Mouse (Mus musculus) right cerebral cortex, postnatal 10 days (tissue): Measurements from ENCODE around the gene Adamtsl3.

Source experiments
- DNase-seq, 2 experiments: peaks; one replicate each; pipeline ENCODE4 v3.0.0; 2021; ENCODE audit warnings: low spot score in 2 of 2

Adamtsl3 gene

GRCm38 (mm10) chr7:82360186-82360585 is 24.7 kb downstream of the Adamtsl3 start:
- no peak for DNase-seq

- DNase-seq: no peak
Measured at GRCm38 (mm10) chr7:82361127-82361526, 25.6 kb downstream of the Adamtsl3 start.

- DNase-seq: no peak
Measured at GRCm38 (mm10) chr7:82364567-82364966, 29.1 kb downstream of the Adamtsl3 start.

- no peak for DNase-seq
Measured at GRCm38 (mm10) chr7:82366056-82366455, 30.6 kb downstream of the Adamtsl3 start.

- no peak for DNase-seq
Measured at GRCm38 (mm10) chr7:82366471-82366870, 31.0 kb downstream of the Adamtsl3 start.

GRCm38 (mm10) chr7:82368047-82368446 is 32.6 kb downstream of the Adamtsl3 start:
- DNase-seq: no peak

GRCm38 (mm10) chr7:82370132-82370531 is 34.6 kb downstream of the Adamtsl3 start:
- no peak for DNase-seq

GRCm38 (mm10) chr7:82371411-82371810 is 35.9 kb downstream of the Adamtsl3 start:
- no peak for DNase-seq

GRCm38 (mm10) chr7:82378311-82378710 is 42.8 kb downstream of the Adamtsl3 start:
- DNase-seq: no peak

- no peak for DNase-seq
Measured at GRCm38 (mm10) chr7:82379765-82380164, 44.3 kb downstream of the Adamtsl3 start.

GRCm38 (mm10) chr7:82382843-82383535 is 47.5 kb downstream of the Adamtsl3 start:
- no peak for DNase-seq

- DNase-seq: no peak
Measured at GRCm38 (mm10) chr7:82383536-82383848, 48.0 kb downstream of the Adamtsl3 start.

GRCm38 (mm10) chr7:82387121-82387520 is 51.6 kb downstream of the Adamtsl3 start:
- DNase-seq: no peak

GRCm38 (mm10) chr7:82394435-82395186 is 59.1 kb downstream of the Adamtsl3 start:
- DNase-seq: no peak

GRCm38 (mm10) chr7:82395239-82395638 is 59.7 kb downstream of the Adamtsl3 start:
- no peak for DNase-seq

GRCm38 (mm10) chr7:82395751-82396512 is 60.4 kb downstream of the Adamtsl3 start:
- DNase-seq: no peak

GRCm38 (mm10) chr7:82396869-82397268 is 61.4 kb downstream of the Adamtsl3 start:
- no peak for DNase-seq

- DNase-seq: no peak
Measured at GRCm38 (mm10) chr7:82397632-82398031, 62.1 kb downstream of the Adamtsl3 start.

- DNase-seq: no peak
Measured at GRCm38 (mm10) chr7:82405466-82406045, 70.1 kb downstream of the Adamtsl3 start.

GRCm38 (mm10) chr7:82410966-82411365 is 75.5 kb downstream of the Adamtsl3 start:
- no peak for DNase-seq

GRCm38 (mm10) chr7:82416653-82417052 is 81.2 kb downstream of the Adamtsl3 start:
- no peak for DNase-seq

GRCm38 (mm10) chr7:82417053-82417452 is 81.6 kb downstream of the Adamtsl3 start:
- no peak for DNase-seq
